Mouse (Mus musculus): ENCODE measurements around the gene Anks1. TPM values are rescaled to one million over a fixed set of nuclear protein-coding genes. Genes with fewer than 3 reads are reported as not detected.
A peak's percentile ranks its signal among the peaks of the same experiment; 100 is the strongest.

The Anks1 gene
- total RNA-seq, 2 experiments from 2014 or later: 56.8 to 61.6 TPM

DNA sequence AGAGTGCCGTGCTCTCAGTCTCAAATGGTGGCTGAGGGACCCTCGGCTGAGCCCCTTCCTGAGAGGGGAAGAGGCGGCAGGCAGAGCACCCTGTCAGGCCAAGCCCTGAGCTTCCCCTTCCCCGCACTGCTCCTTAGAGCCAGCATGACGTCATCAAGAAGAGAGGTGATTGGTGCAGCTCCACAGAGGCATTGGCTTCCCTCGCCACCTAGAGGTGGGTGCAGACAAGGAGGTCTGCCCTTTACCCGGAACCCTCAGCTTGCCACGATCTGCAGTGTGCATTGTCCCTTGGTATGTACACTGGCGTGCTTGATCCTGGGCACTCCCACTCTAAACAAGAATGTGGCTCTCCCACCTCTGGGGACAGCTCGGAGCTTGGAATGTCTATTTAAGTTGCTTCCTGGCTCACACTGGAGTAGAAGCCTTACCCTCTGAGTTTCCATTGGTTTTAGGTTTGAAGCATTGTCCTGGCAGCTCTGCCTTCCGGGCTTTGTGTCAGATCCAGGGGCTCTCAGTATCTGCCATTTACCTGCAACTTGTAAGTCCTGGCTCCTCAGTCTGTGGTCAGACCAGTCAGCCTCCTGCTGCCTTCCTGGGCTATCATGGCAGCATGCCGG, 104.3 kb downstream of the Anks1 start:
- peak; percentile 58 for DNase-seq (ENCODE audit: low spot score)
- intact Hi-C loops (cut with DNase I): no loop called here

DNA sequence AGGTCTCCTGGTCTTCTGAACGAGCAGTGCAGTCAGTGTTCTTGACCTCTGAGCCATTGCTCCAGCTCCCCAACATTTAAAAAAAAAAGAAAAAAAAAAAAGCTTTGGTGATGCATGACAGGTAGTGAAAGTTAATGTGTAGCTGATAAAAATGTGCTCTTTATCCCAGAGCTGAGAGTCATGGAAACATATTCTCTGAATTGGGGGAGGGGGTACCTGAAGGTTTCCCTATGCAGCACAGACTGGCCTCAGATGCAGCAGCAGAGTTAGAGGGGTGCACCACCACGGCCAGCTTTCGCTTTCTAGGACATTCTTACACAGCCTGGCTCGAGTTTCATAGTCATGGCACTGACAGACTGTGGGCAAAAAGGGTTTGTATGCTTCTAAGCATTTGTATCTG, 105.3 kb downstream of the Anks1 start:
- intact Hi-C loops (cut with DNase I): loop anchor here (2.0 kb wide), 1 partner anchor 14 kb away; no protein-coding TSS in a partner anchor
- no peak for DNase-seq (ENCODE audit: low spot score)

- peak; percentile 51 for DNase-seq (ENCODE audit: low spot score)
- intact Hi-C loops (cut with DNase I): loop anchor here (2.0 kb wide), 1 partner anchor 14 kb away; no protein-coding TSS in a partner anchor
Measured at GRCm38 (mm10) chr17:28015068-28015730, 106.1 kb downstream of the Anks1 start.

- intact Hi-C loops (cut with DNase I): no loop called here
- peak; percentile 61 for DNase-seq (ENCODE audit: low spot score)
Measured at GRCm38 (mm10) chr17:28016056-28016797, 107.1 kb downstream of the Anks1 start.

- intact Hi-C loops (cut with DNase I): no loop called here
- no peak for DNase-seq (ENCODE audit: low spot score)
Measured at GRCm38 (mm10) chr17:28018344-28018743, 109.2 kb downstream of the Anks1 start.

GRCm38 (mm10) chr17:28018776-28019175, 109.7 kb downstream of the Anks1 start:
- intact Hi-C loops (cut with DNase I): no loop called here
- no peak for DNase-seq (ENCODE audit: low spot score)

- intact Hi-C loops (cut with DNase I): no loop called here
- no peak for DNase-seq (ENCODE audit: low spot score)
Measured at GRCm38 (mm10) chr17:28019785-28020696, 110.9 kb downstream of the Anks1 start.

DNA sequence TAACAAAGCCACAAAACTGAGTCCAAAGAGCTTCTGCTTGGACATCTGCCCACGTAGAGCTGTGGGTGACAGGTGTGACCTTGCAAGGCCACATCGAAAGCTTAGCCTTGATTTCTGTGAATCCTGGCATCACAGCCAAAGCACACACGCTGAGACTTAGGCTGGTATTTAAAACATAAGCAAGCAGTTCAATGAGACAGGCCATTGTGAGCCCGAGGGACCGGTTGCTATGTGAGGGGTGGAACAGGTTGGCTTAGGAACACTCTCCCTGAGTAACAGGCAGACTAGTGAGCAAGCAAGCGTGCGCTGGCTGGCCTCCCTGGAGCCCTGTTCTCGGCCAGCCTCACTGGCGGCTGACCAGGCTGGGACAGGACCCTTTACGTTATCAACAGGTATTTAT, 112.8 kb downstream of the Anks1 start:
- intact Hi-C loops (cut with DNase I): no loop called here
- no peak for DNase-seq (ENCODE audit: low spot score)

DNA sequence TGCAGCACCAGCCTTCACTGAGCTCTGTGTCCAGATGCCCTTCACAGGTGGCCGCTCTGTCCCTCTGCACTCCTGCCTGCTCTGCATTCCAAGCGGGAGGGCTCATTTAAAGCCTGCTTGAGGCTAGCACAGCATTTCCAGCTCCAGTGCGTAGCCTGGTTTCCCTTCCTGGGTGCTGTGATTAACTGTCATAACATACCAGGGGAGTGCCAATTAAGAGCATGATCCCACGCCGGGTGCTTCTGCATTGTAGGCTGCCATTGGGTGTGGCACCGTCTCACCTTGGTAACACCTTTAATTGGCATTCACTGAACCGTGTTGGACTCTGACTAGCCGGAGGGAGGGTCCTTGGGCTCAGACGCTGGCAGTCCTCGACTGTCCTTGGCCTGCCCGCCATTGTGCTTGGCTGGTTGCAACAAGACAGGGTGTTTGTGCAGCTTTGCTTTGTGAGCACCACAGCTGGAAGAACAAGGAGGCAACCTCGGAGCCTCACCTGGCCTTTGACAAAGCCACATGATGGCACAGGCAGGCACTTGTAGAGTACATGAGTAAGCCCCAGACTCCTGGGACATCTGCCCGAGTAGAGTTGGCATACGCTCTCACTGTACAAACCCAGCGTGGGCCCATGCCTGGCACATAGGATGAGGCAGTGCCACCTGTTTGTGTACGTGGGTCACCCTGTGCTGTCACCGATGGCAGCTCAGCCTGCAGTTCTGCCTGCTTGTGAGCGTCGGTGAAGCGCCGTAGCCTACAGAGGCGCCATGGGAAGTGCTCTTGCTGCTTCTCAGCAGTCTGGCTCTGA, 113.9 kb downstream of the Anks1 start:
- intact Hi-C loops (cut with DNase I): no loop called here
- no peak for DNase-seq (ENCODE audit: low spot score)

GRCm38 (mm10) chr17:28025541-28025961, 116.4 kb downstream of the Anks1 start:
- intact Hi-C loops (cut with DNase I): no loop called here
- DNase-seq (ENCODE audit: low spot score): no peak

DNA sequence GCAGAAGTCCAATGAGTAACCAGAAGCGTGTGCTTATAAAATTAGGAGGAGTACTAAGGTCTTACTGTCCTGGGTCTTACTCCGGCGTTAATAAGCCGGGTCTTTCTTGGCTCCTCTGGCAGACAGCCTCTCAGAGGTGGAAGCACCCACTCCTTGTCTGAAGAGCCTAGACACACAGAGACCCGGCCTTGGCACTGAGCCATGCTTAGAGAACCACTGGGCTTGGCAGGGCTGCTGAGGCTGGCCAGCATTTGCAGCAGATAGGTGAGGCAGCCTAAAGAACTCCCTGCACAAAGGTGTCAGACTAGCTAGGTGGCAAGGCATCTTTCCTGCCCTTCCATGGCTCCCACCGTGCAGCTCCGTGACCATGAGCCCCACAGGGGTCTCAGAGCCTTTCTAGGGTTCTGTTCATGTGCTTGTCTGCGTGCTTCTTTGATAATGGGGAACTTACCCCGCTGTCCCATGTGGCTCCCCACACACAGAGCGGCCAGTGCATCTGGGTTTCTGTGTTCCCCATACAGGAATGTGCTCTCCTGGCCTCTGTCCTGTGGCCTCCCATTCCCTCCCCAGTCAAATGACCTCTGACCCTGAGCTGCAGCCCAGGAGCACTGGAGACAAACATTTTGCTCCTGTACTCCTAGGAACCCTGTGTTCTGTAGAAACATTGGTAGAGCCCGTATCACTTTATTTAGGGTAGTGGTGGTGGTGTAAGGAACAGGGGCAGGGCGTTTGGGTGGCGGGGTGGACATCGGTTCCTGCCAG, 117.2 kb downstream of the Anks1 start:
- intact Hi-C loops (cut with DNase I): no loop called here
- DNase-seq (ENCODE audit: low spot score): no peak

GRCm38 (mm10) chr17:28027197-28027596, 118.1 kb downstream of the Anks1 start:
- no peak for DNase-seq (ENCODE audit: low spot score)
- intact Hi-C loops (cut with DNase I): no loop called here

DNA sequence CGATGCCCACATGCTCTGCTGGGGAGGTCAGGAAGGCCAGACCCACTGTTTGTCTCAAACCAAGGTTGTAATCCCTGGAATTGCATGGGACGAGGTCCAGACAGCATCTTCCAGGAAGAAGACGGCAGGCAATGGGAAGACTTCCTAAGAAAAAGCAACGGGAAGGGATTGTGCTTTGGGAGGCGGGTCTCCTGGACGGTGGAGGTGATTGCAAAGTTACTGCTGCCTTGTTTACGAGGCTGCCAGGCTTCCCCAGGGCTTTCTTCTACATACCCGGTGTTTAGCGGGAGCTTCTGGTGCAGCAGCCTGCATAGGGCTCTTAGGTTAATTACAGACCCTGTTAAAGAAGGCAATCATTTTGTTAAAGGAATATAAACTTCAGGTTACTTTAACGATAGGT, 119.1 kb downstream of the Anks1 start:
- intact Hi-C loops (cut with DNase I): loop anchor here (2.0 kb wide), 2 partner anchors 13 to 21 kb away; no protein-coding TSS in a partner anchor
- DNase-seq (ENCODE audit: low spot score): no peak

- intact Hi-C loops (cut with DNase I): loop anchor here (2.0 kb wide), 2 partner anchors 15 to 23 kb away; no protein-coding TSS in a partner anchor
- no peak for DNase-seq (ENCODE audit: low spot score)
Measured at GRCm38 (mm10) chr17:28029308-28029707, 120.2 kb downstream of the Anks1 start.

- DNase-seq (ENCODE audit: low spot score): no peak
- intact Hi-C loops (cut with DNase I): no loop called here
Measured at GRCm38 (mm10) chr17:28030446-28030845, 121.3 kb downstream of the Anks1 start.

DNA sequence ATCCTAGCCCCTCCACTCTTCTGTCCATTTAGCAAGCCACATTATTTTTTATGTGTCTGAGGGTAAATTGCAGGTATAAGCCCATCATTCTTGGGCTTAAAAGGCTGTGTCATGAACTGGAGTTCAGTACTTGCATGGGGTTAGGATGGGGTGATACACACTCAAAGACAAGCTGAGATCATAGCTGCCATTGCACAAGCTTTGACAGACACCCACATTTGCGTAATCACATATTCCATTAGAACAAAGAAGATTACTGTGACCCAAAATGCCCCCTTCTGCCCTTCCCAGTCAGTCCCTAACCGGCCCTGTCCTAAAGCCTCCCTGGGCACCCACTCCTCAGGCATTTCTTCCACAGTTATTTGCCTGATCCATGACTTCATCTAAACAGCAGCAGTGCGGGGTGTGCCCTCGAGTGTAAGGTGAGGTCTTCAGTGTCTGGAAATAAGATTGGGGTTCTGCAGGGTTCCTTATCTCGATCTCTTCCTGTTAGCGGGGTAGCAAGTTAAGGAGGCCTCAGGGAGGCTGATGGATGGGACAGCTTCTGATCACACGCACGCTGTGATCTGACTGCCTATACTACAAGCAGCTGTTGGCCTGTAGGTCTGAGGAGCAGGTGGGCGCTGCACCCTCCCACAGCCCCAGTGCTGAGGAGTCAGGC, 122.3 kb downstream of the Anks1 start:
- no peak for DNase-seq (ENCODE audit: low spot score)
- intact Hi-C loops (cut with DNase I): no loop called here

DNA sequence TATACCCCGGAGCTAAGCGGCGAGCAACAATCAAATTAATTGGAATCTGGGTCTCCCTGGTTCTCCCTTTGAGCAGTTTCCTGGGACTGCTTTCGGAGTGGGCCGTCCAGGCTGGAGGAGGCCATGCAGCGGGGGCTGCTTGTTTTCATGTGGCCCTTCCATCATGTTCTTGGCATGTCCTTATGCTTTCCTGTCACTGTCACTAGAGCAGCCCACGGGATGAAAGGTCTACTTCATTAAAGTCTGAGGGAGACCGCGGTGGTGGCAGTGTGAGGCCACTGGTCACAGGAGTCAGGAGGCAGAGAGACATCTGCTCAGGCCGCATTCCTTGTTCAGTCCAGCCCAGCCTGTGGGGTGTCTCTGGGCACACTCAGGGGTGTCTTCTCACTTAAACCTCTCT, 123.1 kb downstream of the Anks1 start:
- DNase-seq (ENCODE audit: low spot score): no peak
- intact Hi-C loops (cut with DNase I): no loop called here

DNA sequence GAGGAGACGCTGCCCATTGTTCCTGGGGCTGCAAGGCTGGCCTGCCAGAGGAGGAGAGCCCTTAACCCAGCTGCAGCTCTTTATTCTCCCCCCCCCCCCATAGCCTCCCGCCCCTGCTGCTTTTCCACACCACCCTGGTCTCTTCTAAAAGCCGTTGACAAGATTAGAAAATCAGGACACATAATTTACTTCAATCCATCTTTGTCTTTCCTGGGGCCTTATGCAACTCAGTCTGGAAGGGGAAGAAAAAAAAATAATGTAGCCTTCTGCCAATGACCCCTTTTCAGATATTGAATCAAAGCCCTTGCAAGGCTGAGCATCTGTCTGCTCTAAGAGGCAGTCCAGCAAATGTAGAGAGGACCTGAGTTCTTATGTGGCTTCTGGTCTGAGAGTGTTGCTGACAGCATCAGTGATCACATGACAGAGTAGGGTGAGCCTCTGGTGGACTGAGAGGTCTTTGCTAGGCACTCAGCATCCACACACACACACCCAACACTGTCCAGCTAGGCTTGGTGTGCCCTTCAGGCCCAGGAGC, 124.0 kb downstream of the Anks1 start:
- DNase-seq (ENCODE audit: low spot score): no peak
- intact Hi-C loops (cut with DNase I): no loop called here

Measured in heart, postnatal 25 days (tissue).